Mouse (Mus musculus): ENCODE results near the gene Igfbpl1.

DNA sequence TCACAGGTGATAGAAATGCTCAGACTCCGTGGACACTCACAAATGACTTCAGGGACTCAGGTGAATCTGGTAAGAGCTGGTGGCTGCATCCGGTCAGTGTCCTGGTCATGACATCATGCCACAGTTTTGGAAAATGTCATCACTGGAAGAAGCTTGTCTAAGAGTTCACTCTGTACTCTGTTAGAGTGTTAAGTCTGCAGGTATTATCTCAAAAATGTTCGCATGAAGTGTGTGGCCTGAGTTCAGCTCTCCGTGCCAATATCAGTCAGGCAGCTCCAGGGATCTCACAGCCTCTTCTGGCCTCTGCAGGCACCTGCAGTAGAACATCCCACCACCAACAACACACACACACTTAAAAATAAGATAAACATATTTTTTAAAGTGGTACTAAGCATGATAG lies 64.1 kb downstream of the Igfbpl1 start:
- TF ChIP-seq E2F4 (IDR thresholded peaks at IDR 0.05; ENCODE audit: borderline replicate concordance, low read depth, low read length) (no peak), MXI1 (IDR thresholded peaks at IDR 0.05; ENCODE audit: low read depth, low read length) (no peak), CTCF (IDR thresholded peaks at IDR 0.05 in 2 of 3, conservative IDR thresholded peaks at IDR 0.05 in 1 of 3; ENCODE audit: control insufficient read depth in 1 of 3, insufficient read depth in 1 of 3, low read depth in 2 of 3, low read length in 3 of 3, poor library complexity in 1 of 3, severe bottlenecking in 1 of 3) (no peak), USF1 (IDR thresholded peaks at IDR 0.05; ENCODE audit: low read depth, low read length) (no peak)

All from MEL (cell line).